Mouse (Mus musculus): ENCODE measurements around the gene Olfm2.

DNA sequence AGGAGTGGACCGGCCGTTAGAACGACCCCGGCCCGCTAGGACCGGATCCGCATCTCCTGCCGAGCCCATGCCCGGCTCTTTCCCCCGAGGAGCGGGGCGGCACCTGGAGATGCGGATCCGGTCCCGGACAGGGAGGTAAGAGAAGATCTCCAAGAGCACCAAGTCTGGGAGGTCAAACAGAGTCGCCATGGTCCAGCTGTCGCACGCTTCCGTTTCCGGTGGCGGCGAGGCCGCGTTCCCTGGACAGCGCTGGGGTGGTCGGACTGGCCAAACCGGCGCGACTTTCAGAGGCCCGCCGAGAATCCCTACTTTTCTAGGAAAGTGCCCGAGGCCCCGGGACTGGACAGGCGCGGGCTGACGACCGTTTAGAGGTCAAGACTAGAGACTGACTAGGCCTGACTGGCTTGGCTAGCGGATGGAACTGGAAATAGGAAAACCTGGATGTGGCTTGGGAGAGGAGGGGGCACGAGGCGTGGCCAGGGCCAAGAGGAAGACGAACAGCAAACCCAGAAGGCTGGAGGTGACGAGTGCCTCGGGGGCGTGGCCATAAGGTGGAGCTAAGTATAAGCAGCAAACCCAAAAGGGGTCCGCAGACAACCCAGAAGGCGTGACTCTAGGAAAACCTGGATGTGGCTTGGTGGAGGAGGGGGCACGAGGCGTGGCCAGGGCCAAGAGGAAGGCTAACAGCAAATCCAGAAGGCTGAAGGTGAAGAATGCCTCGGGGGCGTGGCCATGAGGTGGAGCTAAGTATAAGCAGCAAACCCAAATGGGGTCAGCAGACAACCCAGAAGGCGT lies 103.9 kb downstream of the Olfm2 start, which contains the start of gene Ubl5:
- TF ChIP-seq CTCF (IDR thresholded peaks at IDR 0.05; ENCODE audit: low read depth) (no peak), EP300 (optimal IDR thresholded peaks at IDR 0.05) (no peak)

Measured in stomach, postnatal 0 days (tissue).